Mouse (Mus musculus): ENCODE results near the gene Gpr15.

DNA sequence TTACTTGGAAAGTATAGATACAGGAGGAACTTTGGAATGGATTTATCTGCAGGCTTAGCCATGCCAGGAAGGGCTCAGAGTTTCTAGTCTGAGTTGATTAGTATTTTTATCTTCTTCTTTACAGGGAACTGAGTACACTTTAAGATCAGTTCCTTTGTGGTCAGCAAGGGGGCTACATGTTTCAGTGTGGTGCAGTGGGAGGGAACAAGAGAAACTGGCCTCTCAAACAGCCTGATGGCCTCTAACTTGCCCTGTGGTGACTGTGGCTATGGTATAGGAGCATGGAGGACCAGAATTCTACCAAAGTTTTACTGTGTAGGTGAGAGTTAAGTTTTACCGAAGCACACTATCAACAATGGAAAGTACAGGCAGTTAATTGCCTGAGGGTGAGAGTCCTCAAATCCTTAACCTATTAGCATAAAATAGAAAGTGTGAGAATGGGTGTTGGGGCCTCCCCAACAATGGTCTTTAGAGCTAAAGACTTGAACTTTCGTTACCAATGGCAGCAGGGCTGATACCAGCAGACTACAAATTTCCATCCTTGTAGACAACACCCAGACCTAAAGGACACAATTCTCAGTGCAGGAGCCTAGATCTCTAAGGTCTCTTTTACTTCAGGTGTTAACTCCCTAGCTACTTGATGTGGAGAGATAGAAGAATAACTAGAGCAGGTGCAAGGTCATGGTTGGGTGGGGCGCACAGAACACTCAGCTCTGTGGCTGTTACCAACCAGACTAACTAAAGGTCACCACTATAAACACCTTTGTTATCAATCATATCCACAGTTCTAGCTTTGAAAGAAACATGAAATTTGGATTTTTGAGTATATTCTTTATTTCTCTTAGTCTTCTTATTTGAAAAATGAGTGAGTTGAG lies 10.0 kb downstream of the Gpr15 start:
- TF ChIP-seq CTCF (IDR thresholded peaks at IDR 0.05; ENCODE audit: control insufficient read depth, insufficient read depth, low read length): no peak
- TF ChIP-seq POLR2A (IDR thresholded peaks at IDR 0.05; ENCODE audit: borderline replicate concordance, control insufficient read depth, low read depth, low read length): no peak
